Mouse (Mus musculus) spleen, adult 2 months (tissue): ENCODE measurements around the gene Nfia. TPM values are rescaled to one million over a fixed set of nuclear protein-coding genes. Genes with fewer than 3 reads are reported as not detected.

ENCODE experiments used
- DNase-seq, 2 experiments: peaks; one replicate each; pipeline versions ENCODE4 v3.0.0 to v3.0.0-alpha.2; 2012 to 2021; ENCODE audit warnings: low spot score in 2 of 2, low read depth in 1 of 2
- H3K27ac ChIP-seq: fragments of 200-500 bp; 2 replicates; pipeline ENCODE4 v1.5.1; 2012; ENCODE audit warnings: low read length, inconsistent platforms; ENCODE audit not compliant: insufficient read depth
- H3K27me3 ChIP-seq: fragments of 200-500 bp; 2 replicates; pipeline ENCODE4 v1.6.1; 2012; ENCODE audit warnings: mild to moderate bottlenecking, moderate library complexity, low read length, inconsistent platforms; ENCODE audit not compliant: control insufficient read depth, insufficient read depth
- H3K36me3 ChIP-seq: fragments of 200-500 bp; 2 replicates; pipeline ENCODE4 v1.6.1; 2012; ENCODE audit warnings: mild to moderate bottlenecking, low read length, inconsistent platforms; ENCODE audit not compliant: control insufficient read depth, insufficient read depth
- H3K4me1 ChIP-seq: fragments of 200-500 bp; 2 replicates; pipeline ENCODE4 v1.6.1; 2011; ENCODE audit warnings: inconsistent platforms; ENCODE audit not compliant: control insufficient read depth, insufficient read depth, insufficient read length
- H3K4me3 ChIP-seq: fragments of 200-500 bp; 2 replicates; pipeline ENCODE4 v1.5.1; 2011; ENCODE audit warnings: mild to moderate bottlenecking, inconsistent platforms; ENCODE audit not compliant: insufficient read depth, insufficient read length; ENCODE audit errors: extremely low read depth
- CTCF ChIP-seq: fragments of 200-500 bp; IDR thresholded peaks from 2 replicates; pipeline ENCODE4 v1.5.1; 2011; ENCODE audit warnings: mild to moderate bottlenecking, inconsistent platforms; ENCODE audit not compliant: insufficient read depth, insufficient read length, insufficient replicate concordance; ENCODE audit errors: extremely low read depth
- POLR2A ChIP-seq: fragments of 200-500 bp; IDR thresholded peaks from 2 replicates; pipeline ENCODE4 v1.6.1; 2011; ENCODE audit warnings: low read depth, low read length, inconsistent platforms
- WGBS: fragments of 180-500 bp; shearing (Covaris S2); methylation state at CpG from one replicate; pipeline ENCODE4 v1.1.7; 2018; 5-methylcytosine and 5-hydroxymethylcytosine counted together
- polyA plus RNA-seq: library from polyadenylated mRNA; depleted of rRNA; stranded (reverse); fragments of >200 nt; gene quantifications from 2 replicates; pipeline ENCODE4 v1.2.3, GENCODE M21; 2012

Nfia gene
- polyA plus RNA-seq, 1 experiment: 10.3 TPM

DNA sequence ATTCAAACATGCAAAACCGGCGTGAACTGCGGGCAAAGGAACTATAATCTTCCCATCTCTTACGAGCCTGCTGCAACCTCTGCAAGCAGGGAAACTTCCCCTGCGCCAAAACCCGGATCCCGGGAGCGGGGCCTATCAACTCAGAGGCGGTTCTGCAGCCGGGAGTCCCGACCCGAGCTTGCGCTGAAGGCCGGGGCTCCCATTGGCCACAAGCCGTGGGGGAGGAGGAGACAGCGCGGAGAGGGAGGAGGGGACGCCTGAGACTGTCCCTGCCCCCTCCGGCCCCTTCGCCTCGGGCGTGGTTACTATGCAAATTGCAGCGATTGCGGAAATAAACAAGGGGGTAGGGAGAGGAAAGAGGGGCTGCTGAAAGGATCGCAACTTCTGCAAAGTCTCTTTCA lies 450 bp upstream of the Nfia start:
- WGBS: under 1% methylated on average over 25 of the region's 25 CpGs
- Histone ChIP-seq H3K4me3 (peak overlapping the region; percentile 82), H3K36me3 (no peaks in the 10 kb centered on the region), H3K27ac (peak overlapping the region; percentile 95), H3K4me1 (peaks cover 2% of the 10 kb centered on the region), H3K27me3 (peaks cover 13% of the 10 kb centered on the region)
- TF ChIP-seq CTCF (no peak), POLR2A (peak; percentile 41; the same call in 1 of the 2 replicates)
- DNase-seq: peak; percentile 89 to 95

DNA sequence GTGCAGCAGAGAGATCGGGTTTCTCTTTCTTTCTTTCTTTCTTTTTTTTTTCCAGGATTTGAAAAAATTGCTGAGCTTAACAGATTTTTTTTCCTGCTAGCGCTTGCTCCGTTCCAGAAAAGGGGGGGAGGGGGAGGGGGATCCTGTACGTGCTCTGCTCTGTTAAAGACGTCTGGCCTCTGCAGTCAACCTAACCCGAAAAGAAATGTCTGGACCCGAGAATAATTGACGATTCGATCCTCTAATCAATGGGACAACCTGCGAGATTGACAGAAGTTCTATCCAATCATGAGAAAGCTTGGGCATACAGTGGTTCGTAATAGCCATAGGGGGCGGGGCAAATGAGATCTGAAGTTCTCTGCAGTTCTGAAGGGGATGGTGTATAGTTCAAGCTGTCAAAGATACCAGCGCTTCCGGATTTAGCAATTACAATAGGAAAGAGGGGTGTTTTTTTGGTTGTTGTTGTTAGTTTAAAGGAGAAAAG lies 618 bp downstream of the Nfia start:
- peak; percentile 89 to 99 for DNase-seq
- WGBS: 0% methylated on average over 14 of the region's 14 CpGs
- H3K4me3 ChIP-seq: peak overlapping the region; percentile 82
- peaks cover 23% of the 10 kb centered on the region for H3K27me3 ChIP-seq
- H3K4me1 ChIP-seq: peaks cover 2% of the 10 kb centered on the region
- peak overlapping the region; percentile 2; the same call in 1 of the 2 replicates for H3K27ac ChIP-seq
- H3K36me3 ChIP-seq: no peaks in the 10 kb centered on the region
- TF ChIP-seq POLR2A (no peak), CTCF (no peak)

DNA sequence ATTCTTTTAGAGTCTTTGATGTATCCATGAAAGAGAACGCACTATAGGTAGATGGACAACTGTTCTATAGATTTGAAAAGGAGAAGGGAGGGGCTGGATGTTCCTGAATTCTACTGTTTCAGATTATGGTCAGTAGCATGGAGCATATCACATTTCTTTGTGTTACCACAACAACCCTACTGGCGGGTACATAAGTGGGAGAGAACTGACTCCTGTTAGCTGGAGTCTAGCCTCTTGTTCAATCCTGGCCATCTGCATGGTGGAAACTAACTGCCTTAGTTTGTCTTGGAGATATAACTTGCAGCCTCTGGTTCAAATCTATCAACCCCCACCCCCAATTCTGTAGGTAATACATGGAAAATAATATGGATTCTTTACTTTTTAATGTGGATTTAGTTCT lies 1.3 kb downstream of the Nfia start:
- WGBS: 81% methylated on average over 2 of the region's 2 CpGs

DNA sequence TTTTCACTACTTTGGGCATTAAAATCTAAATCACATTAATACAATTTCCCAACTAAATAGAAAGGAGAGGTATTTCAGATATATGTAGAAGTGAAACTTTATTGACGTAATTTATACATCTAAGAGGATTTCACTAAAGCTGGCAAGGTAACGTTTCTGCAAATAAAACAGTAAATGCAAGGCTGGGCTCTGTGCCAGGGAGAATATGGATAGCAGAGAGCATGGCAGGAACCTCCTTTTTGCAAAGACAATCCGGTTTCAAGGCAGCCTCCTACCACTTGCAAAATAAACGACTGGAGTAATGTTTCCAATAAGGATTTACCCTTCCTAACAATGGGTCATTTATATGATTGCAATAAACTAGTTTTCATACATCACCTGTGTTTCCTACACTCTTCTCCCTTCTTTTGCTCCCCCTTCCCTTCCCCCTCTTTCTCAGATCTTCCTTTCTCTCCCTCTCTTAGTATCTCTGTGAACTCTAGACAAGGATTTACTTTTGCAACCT lies 2.0 kb downstream of the Nfia start:
- TF ChIP-seq POLR2A (no peak), CTCF (no peak)
- no peak for DNase-seq
- H3K27me3 ChIP-seq: peaks cover 28% of the 10 kb centered on the region
- H3K4me1 ChIP-seq: peaks cover 2% of the 10 kb centered on the region
- no peak overlapping the region for H3K4me3 ChIP-seq
- WGBS: 56% methylated on average over 4 of the region's 4 CpGs
- no peaks in the 10 kb centered on the region for H3K36me3 ChIP-seq
- H3K27ac ChIP-seq: no peak overlapping the region

More for the DNA sequence above, 1.3 kb downstream of the Nfia start:
- DNase-seq: no peak
- no peak for TF ChIP-seq POLR2A
- no peak for TF ChIP-seq CTCF
- Histone ChIP-seq H3K4me1 (peaks cover 2% of the 10 kb centered on the region), H3K27ac (no peak overlapping the region), H3K27me3 (peaks cover 28% of the 10 kb centered on the region), H3K36me3 (no peaks in the 10 kb centered on the region), H3K4me3 (no peak overlapping the region)

DNA sequence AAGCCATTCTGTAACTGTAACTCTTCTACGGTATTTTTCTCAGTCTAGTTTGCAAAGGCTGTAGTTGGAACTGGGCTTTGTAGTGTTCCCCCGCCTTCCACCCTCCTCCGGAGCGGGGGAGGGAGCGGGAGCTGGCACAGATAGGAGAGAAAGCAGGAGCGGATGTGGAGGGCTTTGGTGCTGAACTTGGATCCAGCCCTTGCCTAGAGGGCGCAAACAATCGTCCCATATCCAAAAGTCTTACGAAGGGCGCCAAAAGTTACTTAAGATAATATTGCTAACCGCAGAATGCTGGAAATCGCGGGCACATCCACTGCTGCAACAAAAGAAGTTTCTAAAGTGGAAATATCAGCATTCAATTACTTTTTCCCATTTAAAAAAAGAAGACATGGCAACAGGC lies 2.5 kb downstream of the Nfia start:
- Histone ChIP-seq H3K27me3 (peaks cover 28% of the 10 kb centered on the region), H3K27ac (no peak overlapping the region), H3K36me3 (no peaks in the 10 kb centered on the region), H3K4me3 (peak overlapping the region; percentile 17), H3K4me1 (peaks cover 2% of the 10 kb centered on the region)
- no peak for TF ChIP-seq CTCF
- WGBS: 4% methylated on average over 13 of the region's 13 CpGs
- no peak for DNase-seq

DNA sequence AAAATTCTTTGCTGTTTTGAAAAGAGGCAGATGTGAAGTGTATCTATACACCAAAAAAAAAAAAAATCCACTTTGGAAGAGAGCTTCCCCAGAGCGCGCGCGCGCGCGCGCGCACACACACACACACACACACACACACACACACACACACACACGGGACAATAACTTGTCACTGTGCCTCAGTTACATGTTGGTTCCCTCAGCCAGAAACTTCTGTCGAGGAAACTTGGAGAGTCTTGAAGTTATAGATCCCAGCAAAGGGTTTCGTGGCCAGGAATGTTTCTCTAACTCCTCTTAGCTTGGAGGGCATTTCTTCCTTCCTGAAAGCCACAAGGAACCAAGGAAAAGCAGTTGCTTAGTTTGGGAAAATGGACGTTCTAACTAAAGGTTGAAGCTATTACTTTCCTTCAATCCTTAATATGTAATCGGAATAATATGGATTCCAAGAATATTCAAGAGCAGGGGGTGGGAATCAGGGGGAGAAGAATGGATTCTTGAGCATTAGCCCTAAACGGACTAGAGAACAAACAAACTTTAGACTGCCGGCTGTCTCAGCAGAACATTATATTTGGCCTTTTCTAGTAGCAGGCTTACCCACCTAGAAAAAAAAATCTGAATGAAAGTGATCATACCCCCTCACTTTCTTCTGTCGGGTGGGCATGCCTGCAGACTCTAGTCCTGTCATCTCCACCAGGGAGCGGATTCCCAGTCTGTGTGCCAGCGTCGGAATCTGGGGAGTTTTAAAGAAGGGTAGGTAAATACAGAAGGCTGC lies 3.1 kb downstream of the Nfia start:
- Histone ChIP-seq H3K27ac (no peak overlapping the region; the same call in 1 of the 2 replicates), H3K27me3 (peaks cover 28% of the 10 kb centered on the region), H3K36me3 (no peaks in the 10 kb centered on the region), H3K4me3 (peak overlapping the region; percentile 7; the same call in 1 of the 2 replicates), H3K4me1 (peaks cover 2% of the 10 kb centered on the region)
- 7% methylated on average over 20 of the region's 20 CpGs for WGBS
- TF ChIP-seq POLR2A: no peak
- TF ChIP-seq CTCF: no peak
- no peak for DNase-seq
